Mouse (Mus musculus): ENCODE measurements around the gene Ptpn11.
"Not testable (repeated sequence)": the region's sequence is repeated elsewhere in the genome, so short reads cannot be mapped to it uniquely, and the experiment has no call there.

The Ptpn11 gene

GRCm38 (mm10) chr5:121215380-121216125, 24.4 kb upstream of the Ptpn11 start:
- peak; percentile 51 for DNase-seq (ENCODE audit: low read depth, low spot score)

GRCm38 (mm10) chr5:121214707-121215106, 23.5 kb upstream of the Ptpn11 start:
- DNase-seq (ENCODE audit: low read depth, low spot score): no peak

DNA sequence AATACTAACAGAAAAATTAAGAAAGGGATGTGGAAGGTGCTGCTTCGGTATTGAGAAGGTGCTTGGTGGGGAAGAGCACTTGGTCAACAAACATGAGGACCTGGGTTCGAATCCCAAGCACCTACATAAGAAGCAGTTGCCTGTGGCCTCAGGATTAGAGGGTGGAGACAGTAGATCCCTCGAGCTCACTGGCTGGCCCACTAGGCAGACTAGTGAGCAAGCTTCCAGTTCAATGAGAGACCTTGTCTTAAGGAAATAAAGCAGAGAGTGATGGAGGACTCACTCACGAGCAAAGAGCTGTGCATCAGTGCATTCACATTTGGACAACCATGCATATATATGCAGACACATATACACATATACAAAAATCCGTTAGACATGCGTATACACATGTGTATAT, 20.9 kb upstream of the Ptpn11 start:
- DNase-seq (ENCODE audit: low read depth, low spot score): no peak

DNA sequence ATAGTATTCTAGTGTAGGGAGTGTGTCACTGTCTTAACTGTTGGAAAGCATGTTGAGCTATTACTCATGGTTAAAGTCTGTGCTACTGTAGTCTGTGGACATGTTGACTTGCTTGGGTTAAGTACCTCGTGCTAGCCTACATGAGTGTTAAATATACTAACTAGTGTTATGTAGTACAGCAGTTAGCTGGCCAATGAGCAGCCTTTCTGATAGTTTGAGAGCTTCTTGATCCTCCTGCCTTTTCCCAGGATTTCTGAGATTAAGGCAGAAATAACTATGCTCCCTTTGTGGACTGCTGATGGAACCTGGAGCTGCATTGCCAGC, 19.4 kb upstream of the Ptpn11 start:
- no peak for DNase-seq (ENCODE audit: low read depth, low spot score)

- no peak for DNase-seq (ENCODE audit: low read depth, low spot score)
These were observed 18.8 kb upstream of the Ptpn11 start for GRCm38 (mm10) chr5:121209755-121210600.

- no peak for DNase-seq (ENCODE audit: low read depth, low spot score)
These were observed 15.8 kb upstream of the Ptpn11 start for GRCm38 (mm10) chr5:121206984-121207383.

GRCm38 (mm10) chr5:121206540-121206939, 15.3 kb upstream of the Ptpn11 start:
- no peak for DNase-seq (ENCODE audit: low read depth, low spot score)

DNA sequence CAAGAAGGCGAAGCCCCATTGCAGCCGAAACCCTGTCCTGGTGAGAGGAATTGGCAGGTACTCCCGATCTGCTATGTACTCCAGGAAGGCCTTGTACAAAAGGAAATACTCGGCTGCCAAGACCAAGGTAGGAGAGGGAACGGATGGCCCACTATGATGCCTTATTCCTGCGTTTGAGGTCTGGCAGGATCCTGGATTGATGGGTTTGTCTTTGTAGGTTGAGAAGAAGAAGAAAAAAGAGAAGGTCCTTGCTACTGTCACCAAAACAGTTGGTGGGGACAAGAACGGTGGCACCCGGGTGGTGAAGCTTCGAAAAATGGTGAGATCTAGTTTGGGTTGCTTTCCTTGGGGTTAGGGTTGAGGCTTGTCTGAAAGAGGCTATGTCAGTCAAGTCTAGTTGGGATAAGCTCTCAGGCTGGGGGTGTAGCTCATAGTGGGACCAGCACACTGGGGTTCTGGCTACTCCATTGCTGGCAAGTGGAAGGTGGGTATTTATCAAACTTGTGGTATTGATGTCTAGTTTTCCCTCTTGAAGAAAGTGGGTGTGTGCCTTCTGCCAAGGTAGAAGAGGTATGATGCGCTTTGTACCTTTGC, 14.4 kb upstream of the Ptpn11 start:
- DNase-seq (ENCODE audit: low read depth, low spot score): not testable (repeated sequence)

DNA sequence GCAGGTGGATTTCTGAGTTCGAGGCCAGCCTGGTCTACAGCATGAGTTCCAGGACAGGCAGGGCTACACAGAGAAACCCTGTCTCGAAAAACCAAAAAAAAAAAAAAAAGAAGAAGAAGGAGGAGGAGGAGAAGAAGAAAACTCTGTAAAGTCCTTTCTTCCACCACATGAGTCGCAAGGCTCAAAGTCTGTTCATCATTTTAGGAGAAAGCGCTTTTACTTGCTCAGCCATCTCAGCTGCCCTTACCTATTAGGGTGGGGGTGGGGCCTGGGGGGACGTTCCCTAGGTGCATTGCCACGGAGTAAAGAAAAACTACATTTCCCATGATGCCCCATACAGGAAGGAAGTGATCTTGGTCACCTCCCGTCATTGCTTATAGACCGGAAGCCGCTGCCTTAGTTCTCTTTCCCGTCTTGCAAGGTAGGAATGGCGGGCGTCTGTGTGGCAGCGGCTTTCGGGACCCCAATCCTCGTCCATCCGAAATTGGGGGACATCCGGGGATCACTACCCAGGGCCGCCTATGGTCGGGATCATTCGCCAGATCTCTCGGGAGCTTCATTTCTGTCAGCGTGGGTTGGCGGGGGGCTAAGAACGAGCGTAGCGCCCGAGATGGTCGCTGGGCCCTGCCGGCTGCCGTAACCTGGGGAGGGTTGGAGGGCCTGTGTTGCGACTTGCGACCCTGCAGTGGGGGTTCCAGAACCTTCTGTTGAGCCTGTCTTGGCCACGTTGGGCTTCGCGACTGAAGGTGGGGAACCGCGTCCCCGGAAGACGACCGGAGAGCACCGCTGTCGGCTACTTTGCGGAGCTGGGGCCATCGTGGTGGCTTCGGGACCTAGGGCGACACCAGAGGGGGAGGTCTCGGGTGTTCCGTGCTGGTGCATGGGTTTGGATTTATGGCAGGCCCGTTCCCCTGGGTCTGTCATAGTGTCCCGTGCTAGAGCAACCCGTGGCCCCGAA, 13.2 kb upstream of the Ptpn11 start, which contains the start of gene Rpl6:
Gene Rpl6, plus strand, starts transcription at position 350 of the 958 bp plus-strand sequence.
- DNase-seq (ENCODE audit: low read depth, low spot score): peak; percentile 80

- DNase-seq (ENCODE audit: low read depth, low spot score): no peak
These were observed 11.3 kb upstream of the Ptpn11 start for GRCm38 (mm10) chr5:121202467-121202866.

DNA sequence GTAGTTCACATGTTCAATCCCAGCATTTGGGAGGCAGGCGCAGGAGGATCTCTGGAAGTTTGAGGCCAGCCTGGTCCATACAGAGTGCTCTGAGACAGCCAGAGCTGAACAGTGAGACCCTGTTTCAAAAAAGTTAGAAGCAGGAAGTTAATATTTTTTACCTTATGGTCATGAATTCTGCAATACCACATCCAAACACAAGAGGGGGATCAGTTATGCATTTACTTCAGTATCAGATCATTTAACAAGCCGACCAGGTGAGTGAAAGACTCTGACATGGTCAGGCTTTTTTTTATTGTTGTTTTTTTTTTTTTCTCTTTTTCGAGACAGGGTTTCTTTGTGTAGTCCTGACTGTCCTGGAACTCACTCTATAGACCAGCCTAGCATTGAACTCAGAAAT, 10.5 kb upstream of the Ptpn11 start:
- DNase-seq (ENCODE audit: low read depth, low spot score): no peak

- no peak for DNase-seq (ENCODE audit: low read depth, low spot score)
These were observed 7.2 kb upstream of the Ptpn11 start for GRCm38 (mm10) chr5:121198376-121198775.

GRCm38 (mm10) chr5:121197337-121197736, 6.1 kb upstream of the Ptpn11 start:
- DNase-seq (ENCODE audit: low read depth, low spot score): no peak

DNA sequence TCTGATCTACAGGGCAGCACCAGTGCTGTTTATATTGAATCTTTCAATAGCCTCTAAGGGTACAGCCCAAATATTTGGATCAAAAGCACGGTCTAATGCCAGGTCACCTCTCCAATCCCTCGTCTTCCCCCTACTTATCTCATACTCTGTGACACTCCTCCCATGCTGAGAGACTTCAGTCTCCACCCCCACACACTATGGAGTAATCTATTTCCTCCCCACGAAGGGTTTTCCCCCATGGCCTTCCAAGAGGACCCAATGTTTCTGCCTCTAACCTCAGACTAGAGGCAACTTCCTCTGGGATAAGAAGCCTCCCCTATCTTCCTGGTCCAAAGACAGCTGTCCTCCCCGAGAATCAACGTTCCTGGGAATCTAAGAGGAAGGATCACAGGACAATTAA, 5.6 kb upstream of the Ptpn11 start:
- no peak for DNase-seq (ENCODE audit: low read depth, low spot score)

DNA sequence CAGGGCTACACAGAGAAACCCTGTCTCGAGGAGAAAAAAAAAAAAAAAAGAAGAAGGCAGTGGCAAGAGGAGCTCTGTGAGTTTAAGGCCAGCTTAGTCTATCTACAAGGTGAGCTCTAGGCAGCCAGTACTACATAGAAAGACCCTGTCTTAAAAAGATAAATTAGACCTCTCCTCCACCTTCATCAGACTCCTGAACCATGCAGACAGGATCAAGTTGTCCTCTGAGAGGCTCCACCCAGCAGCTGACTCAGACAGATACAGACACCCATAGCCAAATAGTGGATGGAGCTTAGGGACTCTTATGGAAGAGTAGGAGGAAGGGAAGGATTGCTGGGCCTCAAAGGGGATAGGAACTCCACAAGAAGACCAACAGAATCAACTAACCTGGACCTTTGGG, 3.0 kb upstream of the Ptpn11 start:
- no peak for DNase-seq (ENCODE audit: low read depth, low spot score)

GRCm38 (mm10) chr5:121191584-121191906, 348 bp upstream of the Ptpn11 start:
- no peak for DNase-seq (ENCODE audit: low read depth, low spot score)

DNA sequence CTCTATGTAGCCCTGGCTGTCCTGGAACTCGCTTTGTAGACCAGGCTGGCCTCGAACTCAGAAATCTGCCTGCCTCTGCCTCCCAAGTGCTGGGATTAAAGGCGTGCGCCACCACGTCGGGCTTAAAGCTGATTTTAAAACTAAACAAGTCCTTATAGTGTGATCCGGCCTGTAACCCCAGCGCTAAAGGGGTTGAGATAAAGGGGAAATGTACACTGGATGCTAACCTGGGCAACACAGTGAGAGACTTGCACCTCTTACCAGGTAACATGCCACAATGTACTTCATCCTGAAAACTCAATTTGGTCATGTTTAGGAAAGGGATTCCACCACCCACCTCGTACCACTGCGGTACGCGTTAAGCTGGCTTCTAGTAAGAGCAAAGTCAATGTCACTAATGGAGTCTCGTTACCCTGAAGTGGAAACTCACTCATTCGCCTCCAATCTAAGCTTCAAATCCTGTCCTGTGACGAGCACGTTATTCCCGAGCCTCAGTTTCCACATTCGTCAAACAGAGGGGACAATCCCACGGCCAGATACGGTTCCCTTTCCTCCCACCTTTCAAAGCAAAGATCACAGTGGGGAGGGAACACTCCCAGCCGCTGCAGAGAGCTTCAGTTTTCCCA, 874 bp downstream of the Ptpn11 start:
- no peak for DNase-seq (ENCODE audit: low read depth, low spot score)

- DNase-seq (ENCODE audit: low read depth, low spot score): no peak
These were observed 2.0 kb downstream of the Ptpn11 start for GRCm38 (mm10) chr5:121189182-121189581.

DNA sequence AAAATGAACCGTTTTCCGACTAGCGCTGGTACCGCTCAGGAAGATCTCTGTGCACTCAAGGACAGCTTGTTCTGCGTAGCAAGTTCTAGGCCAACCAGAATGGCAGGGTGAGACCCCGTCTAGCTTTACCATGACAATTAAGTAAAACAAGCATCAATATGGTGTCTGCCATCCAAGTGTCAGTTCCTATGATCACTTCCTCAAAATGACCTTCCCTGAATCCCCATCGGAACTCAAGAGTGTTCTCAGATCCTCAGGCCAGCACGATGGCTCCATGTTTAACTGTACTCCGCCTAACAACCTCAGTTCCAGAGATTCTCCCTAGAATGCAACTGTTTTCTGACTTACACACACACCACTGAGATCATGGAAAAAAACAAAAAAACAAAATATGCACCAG, 2.9 kb downstream of the Ptpn11 start:
- no peak for DNase-seq (ENCODE audit: low read depth, low spot score)

DNA sequence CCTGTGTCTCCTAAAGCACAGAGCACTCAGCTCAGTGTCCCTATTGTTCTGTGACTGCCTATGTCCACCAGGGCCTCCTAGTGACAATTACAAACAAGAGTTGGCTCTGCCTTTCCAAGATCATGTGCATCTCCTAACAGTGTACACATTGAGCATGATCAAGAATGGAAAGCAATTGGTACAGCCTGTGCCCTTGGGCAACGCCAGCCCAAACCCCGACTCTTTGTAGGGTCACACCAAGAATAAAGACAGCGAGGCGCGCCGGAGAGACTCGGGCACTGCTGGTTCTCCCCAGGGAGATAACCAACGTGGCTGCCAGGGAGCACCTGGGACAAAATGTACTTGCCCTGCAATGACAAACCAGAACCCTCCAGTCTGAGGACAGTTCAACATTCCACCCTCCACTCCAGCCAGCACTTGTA, 3.6 kb downstream of the Ptpn11 start:
- DNase-seq (ENCODE audit: low read depth, low spot score): peak; percentile 54

DNA sequence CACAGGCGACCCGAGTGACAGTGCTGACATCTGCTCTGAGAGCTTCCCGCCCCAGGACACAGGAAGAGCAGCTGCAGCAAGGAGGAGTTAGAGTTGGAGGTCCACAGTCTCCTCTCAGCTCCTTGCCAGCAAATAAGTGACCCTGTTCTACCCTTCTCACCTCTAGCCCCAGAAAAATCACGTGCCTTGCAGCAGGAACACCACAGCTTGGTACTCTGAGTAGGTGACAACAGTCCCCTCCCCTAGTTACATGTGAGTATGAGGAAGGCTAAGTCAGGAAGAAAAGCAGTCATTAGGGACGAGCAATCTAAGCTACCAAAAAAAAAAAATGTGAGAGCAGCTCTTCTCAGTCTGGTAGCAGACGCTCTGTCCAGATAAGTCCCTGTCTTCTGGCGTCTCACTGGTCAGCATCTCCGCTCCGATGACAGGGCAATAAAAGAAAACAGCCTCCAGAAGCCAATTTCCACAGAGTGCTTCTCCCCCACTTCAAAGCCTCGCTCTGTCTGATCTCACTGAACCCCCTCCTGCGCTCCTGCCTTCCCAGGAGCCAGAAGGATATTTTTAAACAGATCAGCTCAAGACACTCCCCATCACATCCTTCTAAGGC, 6.1 kb downstream of the Ptpn11 start:
- DNase-seq (ENCODE audit: low read depth, low spot score): peak; percentile 38

Measured in skeletal muscle tissue, adult 2 months (tissue).